Mouse (Mus musculus): ENCODE measurements around the gene Gm10283. TPM values are rescaled to one million over a fixed set of nuclear protein-coding genes. Genes with fewer than 3 reads are reported as not detected.

The Gm10283 gene
- total RNA-seq, 2 experiments from 2014 or later, result not detected

Other genes starting within 250 kb of the Gm10283 start
- gene Aadat, start 2.7 kb upstream of the Gm10283 start, total RNA-seq (2014; fragmentation: Nextera tagmentation), result not detected in 2 replicates
- not detected in 2 replicates for gene Aadat, start 2.7 kb upstream of the Gm10283 start, total RNA-seq (2017)
- gene Mfap3l, start 129.6 kb upstream of the Gm10283 start, total RNA-seq (2014; fragmentation: Nextera tagmentation), result 0.22 and 0.79 TPM in 2 replicates
- gene Mfap3l, start 129.6 kb upstream of the Gm10283 start, total RNA-seq (2017), result 0.15 TPM in 1 of 2 replicates, not detected in the other